Mouse (Mus musculus) thymus, adult 2 months (tissue): ENCODE data around the gene Mrgprf.

Experiments used
- CTCF ChIP-seq: fragments of 200-500 bp; IDR thresholded peaks from 2 replicates; pipeline ENCODE4 v1.5.1; 2012; ENCODE audit warnings: mild to moderate bottlenecking, control low read depth, low read length, moderate library complexity, borderline replicate concordance; ENCODE audit not compliant: control insufficient read depth, poor library complexity, insufficient read depth; ENCODE audit errors: extremely low read depth
- POLR2A ChIP-seq: fragments of 200-500 bp; IDR thresholded peaks from 2 replicates; pipeline ENCODE4 v1.6.1; 2012; ENCODE audit warnings: mild to moderate bottlenecking, low read length, control low read depth, moderate library complexity; ENCODE audit not compliant: control insufficient read depth, poor library complexity, insufficient read depth; ENCODE audit errors: extremely low read depth

DNA sequence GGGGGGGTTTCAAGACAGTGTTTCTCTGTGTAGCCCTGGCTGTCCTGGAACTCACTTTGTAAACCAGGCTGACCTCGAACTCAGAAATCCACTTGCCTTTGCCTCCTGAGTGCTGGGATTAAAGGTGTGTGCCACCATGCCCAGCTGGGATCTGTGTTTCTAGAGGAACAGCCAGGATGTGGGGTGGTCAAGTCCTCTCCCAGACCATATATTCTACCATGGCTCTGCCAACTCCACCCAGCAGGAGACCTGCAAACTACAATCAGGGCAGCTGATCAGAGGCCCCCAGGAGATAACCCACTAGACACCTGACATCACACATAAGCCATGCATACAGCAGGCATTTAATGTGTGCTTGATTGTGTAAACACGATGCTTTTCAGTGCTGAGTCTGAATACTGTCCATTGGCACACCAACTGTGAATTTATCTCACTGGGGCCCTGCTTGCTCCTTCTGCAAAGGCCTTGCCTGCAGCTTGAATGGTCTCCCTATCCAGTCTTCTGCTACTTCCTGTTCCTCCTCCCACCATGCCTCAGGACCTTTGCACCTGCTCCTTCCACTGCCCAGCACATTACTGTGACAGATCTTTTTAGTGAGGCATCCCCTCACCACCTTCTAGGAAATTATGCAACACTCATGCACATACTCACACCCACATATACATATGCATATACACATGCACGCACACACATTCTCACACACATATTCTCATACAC lies 35.1 kb downstream of the Mrgprf start:
- TF ChIP-seq CTCF: no peak
- no peak for TF ChIP-seq POLR2A
